Mouse (Mus musculus) small intestine, adult 2 months (tissue): ENCODE measurements around the gene Mfsd13b. TPM values are rescaled to one million over a fixed set of nuclear protein-coding genes. Genes with fewer than 3 reads are reported as not detected.

Source experiments
- H3K27ac ChIP-seq: fragments of 200-500 bp; 2 replicates; pipeline ENCODE4 v1.5.1; 2012; ENCODE audit warnings: low read depth, low read length, control low read depth, inconsistent platforms; ENCODE audit not compliant: insufficient read depth
- H3K27me3 ChIP-seq: fragments of 200-500 bp; 2 replicates; pipeline ENCODE4 v1.6.1; 2012; ENCODE audit warnings: mild to moderate bottlenecking, moderate library complexity, low read length, inconsistent platforms; ENCODE audit not compliant: control insufficient read depth, insufficient read depth
- H3K36me3 ChIP-seq: fragments of 200-500 bp; 2 replicates; pipeline ENCODE4 v1.6.1; 2012; ENCODE audit warnings: mild to moderate bottlenecking, low read length, control low read depth, inconsistent platforms; ENCODE audit not compliant: control insufficient read depth, insufficient read depth
- H3K4me1 ChIP-seq: fragments of 200-500 bp; 2 replicates; pipeline ENCODE4 v1.6.1; 2012; ENCODE audit warnings: low read length, inconsistent platforms, mixed read lengths; ENCODE audit not compliant: control insufficient read depth, insufficient read depth, insufficient read length
- H3K4me3 ChIP-seq: fragments of 200-500 bp; 2 replicates; pipeline ENCODE4 v1.5.1; 2012; ENCODE audit warnings: low read depth, mild to moderate bottlenecking, control low read depth, inconsistent platforms, low read length, moderate library complexity
- CTCF ChIP-seq: fragments of 200-500 bp; IDR thresholded peaks from 2 replicates; pipeline ENCODE4 v1.5.1; 2012; ENCODE audit warnings: low read depth, mild to moderate bottlenecking, control low read depth, inconsistent platforms, low read length, moderate library complexity, mixed read lengths; ENCODE audit not compliant: insufficient replicate concordance, insufficient read length; ENCODE audit errors: extremely low read depth
- POLR2A ChIP-seq: fragments of 200-500 bp; IDR thresholded peaks from 2 replicates; pipeline ENCODE4 v1.6.1; 2012; ENCODE audit warnings: low read depth, mild to moderate bottlenecking, control low read depth, inconsistent platforms, low read length, moderate library complexity
- WGBS: fragments of 180-500 bp; shearing (Covaris S2); methylation state at CpG from one replicate; pipeline ENCODE4 v1.1.7; 2018; 5-methylcytosine and 5-hydroxymethylcytosine counted together
- polyA plus RNA-seq: library from polyadenylated mRNA; depleted of rRNA; stranded (reverse); fragments of >200 nt; gene quantifications from 2 replicates; pipeline ENCODE4 v1.2.3, GENCODE M21; 2012

Gene Mfsd13b
- polyA plus RNA-seq, 1 experiment: 0.13 TPM

GRCm38 (mm10) chr7:121003793-121004418, 21.6 kb downstream of the Mfsd13b start:
- H3K36me3 ChIP-seq: no peaks in the 10 kb centered on the region
- WGBS: 30% methylated on average over 4 of the region's 4 CpGs
- H3K4me1 ChIP-seq: peaks cover 24% of the 10 kb centered on the region
- peak overlapping the region; percentile 94 for H3K27ac ChIP-seq
- H3K27me3 ChIP-seq: no peaks in the 10 kb centered on the region
- TF ChIP-seq POLR2A (no peak), CTCF (no peak)
- H3K4me3 ChIP-seq: no peak overlapping the region

GRCm38 (mm10) chr7:121011794-121012689, 29.7 kb downstream of the Mfsd13b start:
- 81% methylated on average over 10 of the region's 10 CpGs for whole genome bisulfite sequencing
- TF ChIP-seq POLR2A: no peak
- TF ChIP-seq CTCF: no peak
- Histone ChIP-seq H3K27me3 (no peaks in the 10 kb centered on the region; the same call in 1 of the 2 replicates), H3K27ac (no peak overlapping the region), H3K4me3 (no peak overlapping the region), H3K36me3 (no peaks in the 10 kb centered on the region), H3K4me1 (no peaks in the 10 kb centered on the region)

GRCm38 (mm10) chr7:121014486-121014885, 32.2 kb downstream of the Mfsd13b start:
- no peak overlapping the region for H3K4me3 ChIP-seq

GRCm38 (mm10) chr7:121018778-121019177, 36.5 kb downstream of the Mfsd13b start:
- TF ChIP-seq POLR2A (no peak), CTCF (no peak)
- H3K27me3 ChIP-seq: no peaks in the 10 kb centered on the region
- 85% methylated on average over 3 of the region's 3 CpGs for WGBS
- H3K27ac ChIP-seq: no peak overlapping the region
- H3K36me3 ChIP-seq: no peaks in the 10 kb centered on the region
- no peak overlapping the region for H3K4me3 ChIP-seq
- H3K4me1 ChIP-seq: no peaks in the 10 kb centered on the region

More at GRCm38 (mm10) chr7:121014486-121014885, 32.2 kb downstream of the Mfsd13b start:
- Histone ChIP-seq H3K4me1 (no peaks in the 10 kb centered on the region), H3K27me3 (no peaks in the 10 kb centered on the region; the same call in 1 of the 2 replicates), H3K27ac (no peak overlapping the region), H3K36me3 (no peaks in the 10 kb centered on the region)
- TF ChIP-seq CTCF (no peak), POLR2A (no peak)
- 86% methylated on average over 10 of the region's 10 CpGs for WGBS

- no peak overlapping the region for H3K27ac ChIP-seq
- H3K36me3 ChIP-seq: no peaks in the 10 kb centered on the region
- TF ChIP-seq CTCF: peak; percentile 57; the same call in 1 of the 2 replicates
- TF ChIP-seq POLR2A: no peak
- 0 out of 2 replicates have a peak, but pooled peaks cover 3% of the 10 kb centered on the region for H3K27me3 ChIP-seq
- no peaks in the 10 kb centered on the region for H3K4me1 ChIP-seq
- WGBS: 30% methylated on average over 8 of the region's 8 CpGs
- H3K4me3 ChIP-seq: no peak overlapping the region
Measured at GRCm38 (mm10) chr7:121020277-121020676, 38.0 kb downstream of the Mfsd13b start.

- H3K36me3 ChIP-seq: no peaks in the 10 kb centered on the region
- H3K27me3 ChIP-seq: 0 out of 2 replicates have a peak, but pooled peaks cover 3% of the 10 kb centered on the region
- TF ChIP-seq CTCF (no peak), POLR2A (no peak)
- no peaks in the 10 kb centered on the region for H3K4me1 ChIP-seq
- H3K27ac ChIP-seq: no peak overlapping the region
- WGBS: 62% methylated on average over 6 of the region's 6 CpGs
- H3K4me3 ChIP-seq: no peak overlapping the region
Measured at GRCm38 (mm10) chr7:121025221-121026008, 43.1 kb downstream of the Mfsd13b start.
